Mouse (Mus musculus) C2C12 (cell line): ENCODE measurements around the gene Gm20388. TPM values are rescaled to one million over a fixed set of nuclear protein-coding genes. Genes with fewer than 3 reads are reported as not detected.

Experiments used
- H3K27me3 ChIP-seq: one replicate; pipeline ENCODE4 v1.6.1; 2011; ENCODE audit not compliant: control insufficient read depth, insufficient read depth, insufficient read length
- H3K36me3 ChIP-seq: one replicate; pipeline ENCODE4 v1.6.1; 2011; ENCODE audit not compliant: control insufficient read depth, insufficient read depth
- H3K4me3 ChIP-seq: one replicate; pipeline ENCODE4 v1.5.1; 2011; ENCODE audit warnings: mild to moderate bottlenecking, control low read depth; ENCODE audit not compliant: poor library complexity, insufficient read depth, severe bottlenecking
- H3K79me2 ChIP-seq: one replicate; pipeline ENCODE4 v1.6.1; 2011; ENCODE audit not compliant: control insufficient read depth, insufficient read depth
- H3K79me3 ChIP-seq: one replicate; pipeline ENCODE4 v1.6.1; 2011; ENCODE audit warnings: low read depth, control low read depth
- H3ac ChIP-seq: one replicate; pipeline ENCODE3; 2011; ENCODE audit warnings: low read depth; ENCODE audit not compliant: control insufficient read depth, insufficient read length
- CEBPB ChIP-seq: IDR thresholded peaks from one replicate; pipeline ENCODE4 v1.6.1; 2011; ENCODE audit warnings: low read depth, mild to moderate bottlenecking, control low read depth, moderate library complexity
- CTCF ChIP-seq: IDR thresholded peaks from one replicate; pipeline ENCODE4 v1.5.1; 2011; ENCODE audit not compliant: control insufficient read depth, insufficient read depth, insufficient read length
- FOSL1 ChIP-seq: IDR thresholded peaks from one replicate; pipeline ENCODE4 v1.8.0; 2011; ENCODE audit warnings: mild to moderate bottlenecking, low read length; ENCODE audit not compliant: poor library complexity, insufficient read depth, severe bottlenecking
- MAX ChIP-seq: IDR thresholded peaks from one replicate; pipeline ENCODE4 v1.6.1; 2011; ENCODE audit warnings: mild to moderate bottlenecking, control low read depth
- MYOD1 ChIP-seq: IDR thresholded peaks from one replicate; pipeline ENCODE4 v1.6.1; 2011; ENCODE audit warnings: low read depth; ENCODE audit not compliant: control insufficient read depth, insufficient read length
- MYOG ChIP-seq: IDR thresholded peaks from one replicate; pipeline ENCODE4 v1.6.1; 2011; ENCODE audit not compliant: control insufficient read depth, insufficient read length; ENCODE audit errors: extremely low read depth
- USF1 ChIP-seq: IDR thresholded peaks from one replicate; pipeline ENCODE4 v1.6.1; 2011; ENCODE audit warnings: low read depth, mild to moderate bottlenecking, control low read depth, moderate library complexity
- polyA plus RNA-seq: library from polyadenylated mRNA; unstranded; fragments of >200 nt; fragmentation: generic; extraction: Trizol; gene quantifications from one replicate; pipeline ENCODE4 v1.2.1, GENCODE M21; 2012; ENCODE audit warnings: missing spikeins

Gene Gm20388
- polyA plus RNA-seq, 1 experiment = 15.0 TPM

DNA sequence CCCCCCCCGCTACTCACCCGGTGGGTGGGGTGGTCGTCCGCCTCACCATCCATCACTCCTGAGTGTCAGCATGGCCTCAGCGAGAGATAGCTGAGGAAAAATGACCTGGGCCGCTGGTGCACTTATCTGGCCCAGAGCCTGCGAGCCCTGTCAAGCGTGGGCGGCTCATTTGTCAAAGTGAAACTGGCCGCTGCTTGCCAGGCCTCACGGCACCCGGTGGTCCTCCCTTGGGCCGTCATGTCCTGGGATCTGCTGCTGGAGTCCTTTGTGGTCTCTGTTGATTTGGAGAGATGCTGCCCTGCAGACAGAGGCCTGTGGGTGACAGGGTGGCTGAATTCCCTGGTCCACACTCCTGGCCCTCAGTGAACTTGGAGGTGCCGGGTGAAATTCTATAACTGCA lies 921.4 kb downstream of the Gm20388 start:
- Histone ChIP-seq H3ac (peak overlapping the region; percentile 19), H3K4me3 (peak overlapping the region; percentile 6), H3K36me3 (no peaks in the 10 kb centered on the region), H3K79me3 (no peaks in the 10 kb centered on the region), H3K27me3 (peaks cover 53% of the 10 kb centered on the region), H3K79me2 (no peaks in the 10 kb centered on the region)
- TF ChIP-seq MYOD1 (no peak), MYOG (no peak), USF1 (no peak), FOSL1 (no peak), CEBPB (no peak), CTCF (no peak), MAX (no peak)

DNA sequence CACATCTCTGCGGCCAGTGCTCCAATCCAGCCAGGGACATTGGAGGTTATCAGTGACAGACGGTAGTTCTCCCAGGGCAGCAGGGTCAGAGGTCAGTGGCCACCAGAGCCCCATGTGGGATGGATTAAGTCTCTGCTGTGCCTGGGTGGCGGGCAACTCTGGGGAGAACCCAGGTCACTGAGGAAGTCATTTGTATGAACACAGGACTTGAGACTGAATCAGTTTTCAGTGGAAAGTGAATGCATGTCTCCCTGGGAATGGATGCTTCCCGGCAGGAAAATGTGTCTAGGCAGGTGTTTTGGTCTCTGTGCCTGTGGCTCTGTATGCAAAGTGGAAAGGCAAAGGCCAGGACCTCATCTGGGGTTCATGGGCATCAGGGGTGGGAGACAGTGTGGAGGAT lies 922.6 kb downstream of the Gm20388 start:
- no peaks in the 10 kb centered on the region for H3K79me3 ChIP-seq
- no peaks in the 10 kb centered on the region for H3K79me2 ChIP-seq
- H3K36me3 ChIP-seq = no peaks in the 10 kb centered on the region
- H3K4me3 ChIP-seq = no peak overlapping the region
- H3K27me3 ChIP-seq = peaks cover 48% of the 10 kb centered on the region
- no peak overlapping the region for H3ac ChIP-seq
- no peak for TF ChIP-seq MYOG
- no peak for TF ChIP-seq CEBPB
- no peak for TF ChIP-seq USF1
- TF ChIP-seq MAX = no peak
- TF ChIP-seq CTCF = no peak
- TF ChIP-seq FOSL1 = no peak
- TF ChIP-seq MYOD1 = no peak

DNA sequence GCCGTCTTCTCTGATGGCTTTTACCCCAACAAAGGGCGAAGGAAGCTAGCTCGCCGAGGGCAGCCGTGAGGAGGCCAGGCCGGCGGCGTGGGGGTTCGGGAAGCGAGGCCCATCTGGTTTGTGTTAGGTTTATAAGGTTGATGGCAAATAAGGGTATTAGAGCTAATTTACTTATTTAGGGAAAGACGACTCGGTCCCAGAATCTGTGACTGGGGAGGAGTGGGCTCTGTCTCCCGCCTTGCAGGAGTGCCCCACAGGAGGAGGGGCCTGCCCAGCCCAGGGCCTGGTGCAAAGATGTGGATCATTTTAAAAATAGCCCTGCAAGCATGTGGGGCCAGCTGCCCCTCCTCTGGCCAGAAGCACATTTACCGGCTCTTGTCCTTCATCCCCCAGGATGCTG lies 928.4 kb downstream of the Gm20388 start:
- no peak overlapping the region for H3ac ChIP-seq
- H3K36me3 ChIP-seq = no peaks in the 10 kb centered on the region
- TF ChIP-seq USF1 (no peak), MYOD1 (no peak), CEBPB (no peak), CTCF (no peak), FOSL1 (no peak), MAX (no peak), MYOG (no peak)
- no peak overlapping the region for H3K4me3 ChIP-seq
- no peaks in the 10 kb centered on the region for H3K79me2 ChIP-seq
- peaks cover 30% of the 10 kb centered on the region for H3K27me3 ChIP-seq
- H3K79me3 ChIP-seq = no peaks in the 10 kb centered on the region

DNA sequence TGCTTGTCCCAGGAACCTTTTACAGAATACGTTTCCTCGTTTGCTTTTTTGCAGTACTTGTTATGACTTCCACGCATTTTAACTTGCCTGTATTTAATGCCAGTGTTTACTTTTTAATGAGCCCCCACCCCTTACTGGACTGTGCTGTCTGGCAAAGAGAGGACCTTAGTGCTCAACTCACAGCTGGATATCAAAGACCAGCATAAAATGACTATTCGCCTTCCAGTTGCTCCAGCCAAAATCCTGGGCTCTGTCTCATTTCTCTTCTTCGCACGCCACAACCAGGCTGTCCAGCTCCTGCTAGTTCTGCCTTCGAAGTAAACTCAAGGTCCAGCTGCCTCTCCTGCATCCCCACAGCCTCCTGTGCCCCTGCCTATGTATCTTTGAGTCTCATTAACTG lies 932.4 kb downstream of the Gm20388 start:
- Histone ChIP-seq H3K27me3 (peaks cover 23% of the 10 kb centered on the region), H3K79me2 (no peaks in the 10 kb centered on the region), H3K36me3 (no peaks in the 10 kb centered on the region), H3K4me3 (no peak overlapping the region), H3K79me3 (no peaks in the 10 kb centered on the region), H3ac (no peak overlapping the region)
- no peak for TF ChIP-seq CTCF
- no peak for TF ChIP-seq MYOG
- no peak for TF ChIP-seq MAX
- TF ChIP-seq CEBPB = no peak
- no peak for TF ChIP-seq USF1
- TF ChIP-seq MYOD1 = no peak
- TF ChIP-seq FOSL1 = no peak

DNA sequence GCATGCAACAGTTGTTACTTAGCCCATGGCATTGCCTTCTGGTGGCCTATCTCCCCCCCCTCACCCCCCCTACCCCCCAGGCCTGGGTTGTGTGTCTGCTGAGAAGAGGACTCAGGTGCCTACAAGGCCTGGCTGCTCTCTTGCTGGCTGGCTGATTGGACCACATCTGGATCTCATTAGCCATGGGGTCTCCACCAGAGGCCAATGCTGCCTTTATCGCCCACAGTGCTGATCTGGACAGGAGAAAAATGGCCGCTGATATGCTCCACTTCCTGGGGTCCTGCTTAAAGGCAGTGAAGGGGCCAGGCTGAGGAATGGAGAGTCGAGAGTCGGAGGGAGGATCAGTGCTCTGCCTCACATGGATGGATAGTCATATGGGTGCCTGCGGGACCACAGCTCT lies 935.4 kb downstream of the Gm20388 start:
- Histone ChIP-seq H3K4me3 (no peak overlapping the region), H3K79me3 (no peaks in the 10 kb centered on the region), H3K27me3 (peaks cover 29% of the 10 kb centered on the region), H3K36me3 (no peaks in the 10 kb centered on the region), H3ac (no peak overlapping the region), H3K79me2 (no peaks in the 10 kb centered on the region)
- no peak for TF ChIP-seq MAX

DNA sequence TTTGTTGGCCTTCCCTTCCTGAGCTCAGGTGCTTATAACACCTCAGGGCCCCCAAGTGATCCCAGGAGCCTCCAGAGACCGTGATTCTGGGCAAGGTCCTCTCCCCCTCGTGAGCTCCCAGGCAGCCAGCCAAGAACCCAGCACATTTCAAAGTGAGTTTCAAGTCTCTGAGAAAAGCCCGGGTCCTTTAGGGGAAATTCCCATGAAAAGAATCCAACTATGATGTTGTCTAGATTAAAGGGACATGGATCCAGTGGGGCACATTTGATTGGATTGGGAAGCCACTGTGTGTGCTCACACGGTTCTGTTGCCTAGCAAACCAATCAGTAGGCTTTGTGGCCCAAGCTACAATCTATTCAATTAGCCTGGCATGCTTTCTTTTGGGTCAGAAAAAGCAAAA lies 936.6 kb downstream of the Gm20388 start:
- Histone ChIP-seq H3ac (no peak overlapping the region), H3K27me3 (peaks cover 29% of the 10 kb centered on the region), H3K79me2 (no peaks in the 10 kb centered on the region), H3K79me3 (no peaks in the 10 kb centered on the region), H3K36me3 (no peaks in the 10 kb centered on the region), H3K4me3 (no peak overlapping the region)
- TF ChIP-seq MYOD1 = no peak

DNA sequence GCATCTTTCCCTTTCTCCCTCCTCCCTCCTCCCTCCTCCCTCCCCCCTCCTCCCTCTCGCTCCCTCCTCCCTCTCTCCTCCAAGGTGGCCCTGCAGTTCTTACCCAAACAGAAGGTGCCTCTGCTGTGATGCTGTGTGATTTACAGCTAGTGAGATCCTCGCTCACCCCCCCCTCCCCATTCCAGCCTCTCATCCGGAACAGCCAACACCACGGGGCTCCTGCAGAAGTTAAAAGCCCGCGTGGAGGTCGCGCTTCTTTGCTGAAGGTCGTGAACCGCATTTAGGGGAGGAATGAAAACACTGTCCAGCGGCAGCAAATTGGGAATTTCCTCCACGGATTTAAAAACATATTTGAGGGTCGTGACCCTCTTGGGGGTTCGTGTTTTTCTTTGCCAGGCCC lies 937.1 kb downstream of the Gm20388 start:
- TF ChIP-seq USF1 = no peak
- TF ChIP-seq CTCF = no peak
- no peak for TF ChIP-seq MAX
- Histone ChIP-seq H3K79me2 (no peaks in the 10 kb centered on the region), H3K79me3 (no peaks in the 10 kb centered on the region), H3K4me3 (no peak overlapping the region), H3ac (no peak overlapping the region), H3K27me3 (peaks cover 29% of the 10 kb centered on the region), H3K36me3 (no peaks in the 10 kb centered on the region)
